Mouse (Mus musculus) 3134 (cell line): ENCODE measurements around the gene Nxph2.
"Not testable (repeated sequence)": the region's sequence is repeated elsewhere in the genome, so short reads cannot be mapped to it uniquely, and the experiment has no call there.

Source experiments
- DNase-seq: peaks from one replicate; pipeline ENCODE4 v3.0.0-alpha.2; 2011; ENCODE audit warnings: low spot score; ENCODE audit not compliant: insufficient read length; ENCODE audit errors: extremely low read depth

Nxph2 gene

DNA sequence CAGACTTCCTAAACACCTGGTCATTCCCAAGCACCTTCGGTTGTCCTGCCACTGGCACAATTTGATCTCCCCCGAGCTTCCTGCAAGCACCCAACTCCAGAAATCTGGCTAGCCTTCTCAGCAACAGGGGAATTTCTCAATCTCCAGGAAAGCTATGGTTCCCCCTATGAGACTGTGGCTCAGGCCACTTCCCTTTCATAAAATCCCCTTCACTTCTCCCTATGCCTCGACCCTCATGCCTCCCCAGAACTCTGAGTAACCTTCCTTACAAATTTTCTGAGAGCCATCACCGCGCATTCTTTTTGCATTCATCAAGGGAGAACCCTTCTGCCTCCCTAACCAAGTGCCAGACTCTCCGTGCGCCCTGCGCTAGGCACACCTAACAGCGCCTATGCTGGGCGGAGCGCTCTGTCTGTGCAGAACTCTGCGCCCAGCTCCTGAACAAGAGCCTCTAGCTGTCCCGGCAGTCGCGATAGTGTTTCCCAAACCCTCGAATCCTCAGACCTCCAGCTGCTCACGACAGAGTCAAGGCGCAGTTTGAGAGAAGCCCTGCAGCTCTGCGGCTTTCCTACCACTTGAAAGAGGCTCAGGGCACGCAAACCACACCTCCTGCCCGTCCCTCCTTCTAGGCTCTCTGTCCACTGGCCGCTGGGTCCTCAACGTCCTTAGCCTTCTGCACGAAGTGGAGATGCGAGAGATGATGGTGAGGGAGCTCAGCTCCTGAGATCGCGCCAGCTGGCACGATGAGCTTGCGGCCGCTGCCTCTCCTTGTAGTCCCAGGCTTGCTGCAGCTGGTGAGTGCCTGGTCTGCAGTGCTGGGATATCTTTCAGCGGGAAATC, at the start of gene Nxph2:
Nxph2 (plus strand) TSS at position 501 of the 840 bp plus-strand sequence.
- peak; percentile 3 for DNase-seq

DNA sequence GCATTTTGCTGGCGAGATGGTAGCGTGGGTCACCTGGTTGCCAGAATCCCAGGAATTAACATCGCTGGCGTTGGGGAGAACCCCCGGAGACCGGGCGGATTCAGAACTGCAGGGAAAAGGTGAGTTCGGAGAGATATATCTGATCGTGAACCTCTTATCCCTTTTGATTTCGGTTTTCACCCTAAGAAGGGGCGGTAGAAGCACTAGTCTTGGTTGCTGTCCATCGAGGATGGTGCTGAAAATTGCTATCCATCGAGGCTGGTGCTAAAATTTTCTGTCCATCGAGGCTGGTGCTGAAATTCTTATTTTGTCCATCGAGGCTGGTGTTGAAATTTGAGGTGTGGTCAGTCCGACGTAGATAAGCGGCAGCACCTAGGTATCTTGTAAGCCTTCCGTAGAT, 30.1 kb upstream of the Nxph2 start:
- DNase-seq, result not testable (repeated sequence)

DNA sequence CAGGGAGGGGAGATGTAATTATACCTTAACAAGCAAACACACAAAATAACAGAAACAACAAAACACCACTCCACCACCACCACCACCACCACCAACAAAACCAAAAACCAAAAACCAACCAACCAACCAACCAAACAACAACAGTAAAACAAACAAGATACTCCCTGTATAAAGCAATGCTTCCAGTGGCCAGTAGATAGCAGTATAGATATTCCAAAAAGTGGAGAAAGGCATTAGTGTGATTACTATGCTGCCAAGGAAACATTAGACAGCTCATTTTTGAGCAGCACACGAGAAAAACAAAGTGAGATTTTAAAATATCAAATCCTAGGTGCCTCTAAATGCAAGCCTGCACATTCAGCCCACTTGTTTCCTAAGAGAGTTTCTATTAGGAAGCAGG, 6.2 kb upstream of the Nxph2 start:
- DNase-seq, result no peak
